Comparison of ENCODE assay signal across 13 mouse cellular contexts in genomic region chr7:67578783-67579482, GRCm38 (mm10).
A peak's percentile ranks its signal among the peaks of the same experiment; 100 is the strongest.
DNase-seq lines count a peak whose midpoint lies in the region; ATAC-seq and TF ChIP-seq lines count a peak whose summit lies in the region.
"Had no signal": no experiment of that assay in that cellular context is flagged by ENCODE, and none has a peak within 500 bp of the region (broad histone marks: within the 10 kb centered on the region; RNA-seq: fewer than 3 reads in every experiment).

No protein-coding gene starts in this region.

- TF ChIP-seq CTCF in stomach, postnatal 0 days (IDR thresholded peaks at IDR 0.05; ENCODE audit: low read depth): no peak

- no peak overlapping the region for H3K9ac ChIP-seq in kidney, embryonic 15.5 days
- H3K9ac ChIP-seq in midbrain, embryonic 11.5 days (ENCODE audit: low read length): no peak overlapping the region
- no peak overlapping the region for H3K9ac ChIP-seq in midbrain, embryonic 15.5 days
- no peak overlapping the region for H3K9ac ChIP-seq in stomach, postnatal 0 days (ENCODE audit: low read length)
- H3K9ac ChIP-seq: hindbrain, embryonic 15.5 days; lung, embryonic 15.5 days had no signal

- TF ChIP-seq EP300 in stomach, postnatal 0 days (optimal IDR thresholded peaks at IDR 0.05): peak; percentile 36

- ATAC-seq in kidney, embryonic 15.5 days (replicated peaks; ENCODE audit: low FRiP score): no peak
- ATAC-seq in midbrain, embryonic 11.5 days (ENCODE audit: low FRiP score): no peak
- no peak for ATAC-seq in midbrain, embryonic 15.5 days (replicated peaks)
- ATAC-seq in stomach, postnatal 0 days (ENCODE audit: low FRiP score, low TSS enrichment): peak; percentile 15; the same call in 1 of the 2 replicates
- no peak for ATAC-seq in megakaryocyte, adult 5-6 weeks (ENCODE audit: poor library complexity, severe bottlenecking)
- ATAC-seq: forebrain, embryonic 14.5 days had no signal

- 55% methylated on average over 7 of the region's 7 CpGs for WGBS in kidney, embryonic 15.5 days
- 78% methylated on average over 7 of the region's 7 CpGs for WGBS in midbrain, embryonic 11.5 days
- WGBS in midbrain, embryonic 15.5 days: 80% methylated on average over 7 of the region's 7 CpGs
- 44% methylated on average over 7 of the region's 7 CpGs for WGBS in stomach, postnatal 0 days

- H3K36me3 ChIP-seq in kidney, embryonic 15.5 days: no peaks in the 10 kb centered on the region
- no peaks in the 10 kb centered on the region for H3K36me3 ChIP-seq in midbrain, embryonic 11.5 days (ENCODE audit: control insufficient read depth, insufficient read depth, low read length)
- no peaks in the 10 kb centered on the region for H3K36me3 ChIP-seq in midbrain, embryonic 15.5 days (replicated peaks)
- no peaks in the 10 kb centered on the region for H3K36me3 ChIP-seq in stomach, postnatal 0 days (ENCODE audit: control insufficient read depth, insufficient read depth, low read length)
- H3K36me3 ChIP-seq: hindbrain, embryonic 15.5 days; lung, embryonic 15.5 days had no signal

- H3K9me3 ChIP-seq in kidney, embryonic 15.5 days (replicated peaks): no peaks in the 10 kb centered on the region
- no peaks in the 10 kb centered on the region for H3K9me3 ChIP-seq in midbrain, embryonic 11.5 days (ENCODE audit: control insufficient read depth, low read length)
- H3K9me3 ChIP-seq in midbrain, embryonic 15.5 days: no peaks in the 10 kb centered on the region
- no peaks in the 10 kb centered on the region for H3K9me3 ChIP-seq in stomach, postnatal 0 days (ENCODE audit: control insufficient read depth, low read length)
- H3K9me3 ChIP-seq: hindbrain, embryonic 15.5 days; lung, embryonic 15.5 days had no signal

- H3K27me3 ChIP-seq in kidney, embryonic 15.5 days: no peaks in the 10 kb centered on the region
- H3K27me3 ChIP-seq in midbrain, embryonic 11.5 days (ENCODE audit: control insufficient read depth, insufficient read depth, low read length): no peaks in the 10 kb centered on the region
- H3K27me3 ChIP-seq in midbrain, embryonic 15.5 days (replicated peaks): no peaks in the 10 kb centered on the region
- no peaks in the 10 kb centered on the region for H3K27me3 ChIP-seq in stomach, postnatal 0 days (ENCODE audit: control insufficient read depth, insufficient read depth, low read length)
- H3K27me3 ChIP-seq: hindbrain, embryonic 15.5 days; lung, embryonic 15.5 days had no signal

- DNase-seq in kidney, adult 11 months: peak; percentile 57
- peak; percentile 54 for DNase-seq in midbrain, embryonic 11.5 days (ENCODE audit: low spot score, missing footprints)
- DNase-seq in kidney, postnatal 14 days: peak; percentile 63
- DNase-seq in stomach, postnatal 0 days (ENCODE audit: low spot score): no peak
- DNase-seq in adrenal gland, adult 18-20 months (ENCODE audit: low spot score in 2 of 2): no peak
- DNase-seq: cerebellum, adult 9-10 months; gastrocnemius, postnatal 36 days had no signal

- H3K4me1 ChIP-seq in kidney, embryonic 15.5 days: no peaks in the 10 kb centered on the region
- H3K4me1 ChIP-seq in midbrain, embryonic 11.5 days (ENCODE audit: control insufficient read depth, insufficient read depth, low read length): no peaks in the 10 kb centered on the region
- H3K4me1 ChIP-seq in midbrain, embryonic 15.5 days: no peaks in the 10 kb centered on the region
- no peaks in the 10 kb centered on the region for H3K4me1 ChIP-seq in stomach, postnatal 0 days (replicated peaks; ENCODE audit: control insufficient read depth, insufficient read depth)
- H3K4me1 ChIP-seq: hindbrain, embryonic 15.5 days; lung, embryonic 15.5 days had no signal

- H3K4me2 ChIP-seq in kidney, embryonic 15.5 days: no peak overlapping the region
- H3K4me2 ChIP-seq in midbrain, embryonic 11.5 days: no peak overlapping the region
- H3K4me2 ChIP-seq in midbrain, embryonic 15.5 days: no peak overlapping the region
- no peak overlapping the region for H3K4me2 ChIP-seq in stomach, postnatal 0 days (replicated peaks; ENCODE audit: low read depth)
- H3K4me2 ChIP-seq: hindbrain, embryonic 15.5 days; lung, embryonic 15.5 days had no signal

- no peak overlapping the region for H3K4me3 ChIP-seq in kidney, embryonic 15.5 days (replicated peaks)
- H3K4me3 ChIP-seq in midbrain, embryonic 11.5 days (ENCODE audit: low read depth, low read length): no peak overlapping the region
- no peak overlapping the region for H3K4me3 ChIP-seq in midbrain, embryonic 15.5 days
- H3K4me3 ChIP-seq in stomach, postnatal 0 days (ENCODE audit: low read depth, low read length): no peak overlapping the region
- H3K4me3 ChIP-seq: hindbrain, embryonic 15.5 days; lung, embryonic 15.5 days had no signal

- H3K27ac ChIP-seq in kidney, embryonic 15.5 days: no peak overlapping the region
- no peak overlapping the region for H3K27ac ChIP-seq in midbrain, embryonic 11.5 days (ENCODE audit: low read depth, low read length)
- H3K27ac ChIP-seq in midbrain, embryonic 15.5 days: no peak overlapping the region
- H3K27ac ChIP-seq in stomach, postnatal 0 days (replicated peaks): no peak overlapping the region
- H3K27ac ChIP-seq: hindbrain, embryonic 15.5 days; lung, embryonic 15.5 days had no signal

Comparison
In these comparisons a context has a peak if more than half of its experiments do, and no peak if none do; other contexts are left out.
1. DNase-seq: peak in kidney, adult 11 months (single experiment), midbrain, embryonic 11.5 days (single experiment) and kidney, postnatal 14 days (single experiment); none in stomach, postnatal 0 days (single experiment) and adrenal gland, adult 18-20 months (0 of 2).